Mouse (Mus musculus) CH12.LX (cell line): ENCODE results near the gene Diaph2. TPM values are rescaled to one million over a fixed set of nuclear protein-coding genes. Genes with fewer than 3 reads are reported as not detected.
"Not testable (repeated sequence)": the region's sequence is repeated elsewhere in the genome, so short reads cannot be mapped to it uniquely, and the experiment has no call there.

Experiments
- DNase-seq: peaks from one replicate; pipeline ENCODE4 v3.0.0-alpha.2; 2013; ENCODE audit errors: extremely low read depth
- H3K27ac ChIP-seq: 2 replicates; pipeline ENCODE4 v1.5.1; 2012; ENCODE audit warnings: low read depth, mild to moderate bottlenecking, control low read depth, moderate library complexity; ENCODE audit not compliant: insufficient read depth
- H3K27me3 ChIP-seq: replicated peaks from 2 replicates; pipeline ENCODE3; 2012; ENCODE audit warnings: inconsistent platforms
- H3K36me3 ChIP-seq, 2 experiments: replicated peaks in 1 of 2; 2 replicates each; pipeline versions ENCODE3 to v1.6.1; 2012; ENCODE audit warnings: inconsistent platforms in 1 of 2, low read length in 1 of 2, mild to moderate bottlenecking in 1 of 2, mixed read lengths in 1 of 2, moderate library complexity in 1 of 2; ENCODE audit not compliant: control insufficient read depth in 1 of 2, insufficient read depth in 1 of 2
- H3K4me1 ChIP-seq, 2 experiments: 2 replicates each; pipeline ENCODE4 v1.6.1; 2012; ENCODE audit warnings: inconsistent platforms in 1 of 2, moderate library complexity in 1 of 2; ENCODE audit not compliant: insufficient read depth in 2 of 2, control insufficient read depth in 1 of 2
- H3K4me2 ChIP-seq: 2 replicates; pipeline ENCODE4 v1.6.1; 2012; ENCODE audit warnings: low read depth, mild to moderate bottlenecking, control low read depth; ENCODE audit not compliant: poor library complexity, insufficient read depth, severe bottlenecking
- H3K4me3 ChIP-seq, 3 experiments: fragments of 150-350 bp in 1 of 3; sonication (generic) in 1 of 3; replicated peaks in 1 of 3; 2 replicates each; pipeline versions ENCODE3 to v1.5.1; 2011 to 2012; ENCODE audit warnings: low read depth in 2 of 3, low read length in 2 of 3, mild to moderate bottlenecking in 2 of 3, moderate library complexity in 2 of 3, control low read depth in 1 of 3, improper control_type of control experiment in 1 of 3, inconsistent platforms in 1 of 3, mixed read lengths in 1 of 3; ENCODE audit not compliant: poor library complexity in 1 of 3
- H3K79me2 ChIP-seq: replicated peaks from 2 replicates; pipeline ENCODE4 v1.6.1; 2012; ENCODE audit warnings: mild to moderate bottlenecking, moderate library complexity; ENCODE audit not compliant: control insufficient read depth, poor library complexity, insufficient read depth, severe bottlenecking; ENCODE audit errors: extremely low read depth
- H3K9ac ChIP-seq: 2 replicates; pipeline ENCODE4 v1.6.1; 2012; ENCODE audit warnings: low read depth, mild to moderate bottlenecking, control low read depth, moderate library complexity; ENCODE audit not compliant: insufficient read depth
- H3K9me3 ChIP-seq: replicated peaks from 2 replicates; pipeline ENCODE3; 2012; ENCODE audit warnings: low read length, inconsistent platforms, mixed read lengths
- BHLHE40 ChIP-seq: IDR thresholded peaks from 2 replicates; pipeline ENCODE4 v1.6.1; 2011; ENCODE audit warnings: mild to moderate bottlenecking, low read depth, low read length, improper control_type of control experiment
- CHD2 ChIP-seq: IDR thresholded peaks from 2 replicates; pipeline ENCODE4 v1.6.1; 2011; ENCODE audit warnings: low read length, improper control_type of control experiment
- ELF1 ChIP-seq: IDR thresholded peaks from 2 replicates; pipeline ENCODE4 v1.6.1; 2014; ENCODE audit warnings: low read depth, mild to moderate bottlenecking, inconsistent platforms, low read length, improper control_type of control experiment
- ETS1 ChIP-seq: conservative IDR thresholded peaks from 2 replicates; pipeline ENCODE4 v1.6.1; 2012; ENCODE audit warnings: low read depth, mild to moderate bottlenecking, inconsistent platforms, low read length, improper control_type of control experiment, moderate library complexity
- GABPA ChIP-seq: IDR thresholded peaks from 2 replicates; pipeline ENCODE4 v1.6.1; 2012; ENCODE audit warnings: low read depth, low read length, improper control_type of control experiment, inconsistent platforms; ENCODE audit not compliant: insufficient replicate concordance
- HCFC1 ChIP-seq: IDR thresholded peaks from 2 replicates; pipeline ENCODE4 v1.6.1; 2012; ENCODE audit warnings: low read depth, mild to moderate bottlenecking, inconsistent platforms, low read length, improper control_type of control experiment
- JUN ChIP-seq: IDR thresholded peaks from 2 replicates; pipeline ENCODE4 v1.6.1; 2011; ENCODE audit warnings: low read depth, mild to moderate bottlenecking, low read length, improper control_type of control experiment, moderate library complexity; ENCODE audit not compliant: insufficient read depth
- KAT2A ChIP-seq: IDR thresholded peaks from 2 replicates; pipeline ENCODE4 v1.6.1; 2012; ENCODE audit warnings: low read length, improper control_type of control experiment, inconsistent platforms; ENCODE audit not compliant: insufficient replicate concordance
- MAFK ChIP-seq: IDR thresholded peaks from 2 replicates; pipeline ENCODE4 v1.6.1; 2011; ENCODE audit warnings: low read length, improper control_type of control experiment; ENCODE audit not compliant: insufficient replicate concordance
- MEF2A ChIP-seq: IDR thresholded peaks from 2 replicates; pipeline ENCODE4 v1.6.1; 2014; ENCODE audit warnings: low read depth, mild to moderate bottlenecking, inconsistent platforms, low read length, improper control_type of control experiment, borderline replicate concordance
- MYC ChIP-seq: IDR thresholded peaks from 2 replicates; pipeline ENCODE4 v1.6.1; 2011; ENCODE audit warnings: low read depth, mild to moderate bottlenecking, improper control_type of control experiment, low read length
- NELFE ChIP-seq: IDR thresholded peaks from 2 replicates; pipeline ENCODE4 v1.6.1; 2011; ENCODE audit warnings: low read depth, low read length, improper control_type of control experiment
- NRF1 ChIP-seq: IDR thresholded peaks from 2 replicates; pipeline ENCODE4 v1.6.1; 2014; ENCODE audit warnings: low read depth, mild to moderate bottlenecking, inconsistent platforms, low read length, improper control_type of control experiment, moderate library complexity
- POLR2A ChIP-seq: IDR thresholded peaks from 2 replicates; pipeline ENCODE4 v1.6.1; 2011; ENCODE audit warnings: low read depth, mild to moderate bottlenecking, improper control_type of control experiment, low read length
- POLR2AphosphoS2 ChIP-seq: IDR thresholded peaks from 2 replicates; pipeline ENCODE4 v1.6.1; 2011; ENCODE audit warnings: low read depth, low read length, improper control_type of control experiment
- SMC3 ChIP-seq: IDR thresholded peaks from 2 replicates; pipeline ENCODE4 v1.6.1; 2011; ENCODE audit warnings: low read depth, low read length, improper control_type of control experiment
- TBP ChIP-seq: conservative IDR thresholded peaks from 2 replicates; pipeline ENCODE4 v1.6.1; 2011; ENCODE audit warnings: low read depth, low read length, improper control_type of control experiment
- TCF12 ChIP-seq: IDR thresholded peaks from 2 replicates; pipeline ENCODE4 v1.6.1; 2014; ENCODE audit warnings: low read depth, mild to moderate bottlenecking, inconsistent platforms, low read length, improper control_type of control experiment
- UBTF ChIP-seq: IDR thresholded peaks from 2 replicates; pipeline ENCODE4 v1.6.1; 2012; ENCODE audit warnings: low read depth, mild to moderate bottlenecking, inconsistent platforms, low read length, improper control_type of control experiment, moderate library complexity
- USF2 ChIP-seq: conservative IDR thresholded peaks from 2 replicates; pipeline ENCODE4 v1.6.1; 2011; ENCODE audit warnings: low read depth, low read length, improper control_type of control experiment
- ZC3H11A ChIP-seq: IDR thresholded peaks from 2 replicates; pipeline ENCODE4 v1.6.1; 2012; ENCODE audit warnings: low read depth, mild to moderate bottlenecking, inconsistent platforms, low read length, improper control_type of control experiment
- ZKSCAN1 ChIP-seq: IDR thresholded peaks from 2 replicates; pipeline ENCODE4 v1.6.1; 2012; ENCODE audit warnings: low read depth, inconsistent platforms, low read length, improper control_type of control experiment, borderline replicate concordance
- ZMIZ1 ChIP-seq: IDR thresholded peaks from 2 replicates; pipeline ENCODE4 v1.6.1; 2012; ENCODE audit warnings: low read depth, mild to moderate bottlenecking, inconsistent platforms, low read length, improper control_type of control experiment
- dilution Hi-C: fragments of 300-500 bp; cut with MboI; formaldehyde crosslinking; loops from 2 replicates; pipeline ENCODE4 v1.14.3; 2020; ENCODE audit warnings: low sequenced_read_pairs; ENCODE audit not compliant: extremely low pct_unique_long_range_greater_than_20kb, extremely low pct_ligation_motif_present
- in situ Hi-C: fragments of 300-500 bp; cut with MboI; formaldehyde crosslinking; loops from 3 replicates; pipeline ENCODE4 v1.14.3; 2019; ENCODE audit warnings: low sequenced_read_pairs, low pct_ligation_motif_present, low pct_unique_long_range_greater_than_20kb, mixed read lengths
- polyA plus RNA-seq: library from polyadenylated mRNA; unstranded; fragments of >175 nt; gene quantifications from 2 replicates; pipeline ENCODE4 v1.2.1, GENCODE M21; 2012; ENCODE audit warnings: low read depth; ENCODE audit not compliant: insufficient read length
- total RNA-seq, 2 experiments: library from RNA; depleted of rRNA; stranded (reverse); fragments of 300-350 nt in 1 of 2; fragments of >200 nt in 1 of 2; gene quantifications; 2 replicates each; pipeline ENCODE4 v1.2.3; 2012 to 2014

Diaph2 gene
- total and polyA plus RNA-seq, 3 experiments = not detected

DNA sequence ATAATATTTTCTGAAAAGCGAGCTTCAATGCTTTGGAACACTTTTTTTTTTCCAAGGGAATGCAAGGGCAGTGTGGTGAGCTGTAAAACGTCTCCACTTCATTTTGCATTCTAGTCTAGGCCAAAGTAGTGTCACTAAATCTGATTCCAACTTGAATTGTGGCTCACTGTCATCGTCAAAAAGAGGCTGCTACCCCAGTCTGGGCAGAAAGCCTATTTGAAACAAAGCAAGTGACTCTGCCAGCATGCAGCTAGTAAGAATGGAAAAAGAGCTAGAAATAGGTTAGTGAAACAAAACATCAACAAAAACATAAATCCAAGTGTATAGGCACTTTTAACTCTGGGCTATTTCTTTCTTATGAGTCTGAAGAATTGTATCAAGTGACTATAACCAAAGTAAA is 653.7 kb downstream of the Diaph2 start:
- dilution Hi-C loops = no loop called here
- no peaks in the 10 kb centered on the region for H3K79me2 ChIP-seq
- no peaks in the 10 kb centered on the region for H3K27me3 ChIP-seq
- H3K9me3 ChIP-seq = peaks cover 2% of the 10 kb centered on the region
- H3K36me3 ChIP-seq = no peaks in the 10 kb centered on the region
- H3K4me3 ChIP-seq = no peak overlapping the region
- TF ChIP-seq ELF1 (no peak), ETS1 (no peak), NRF1 (no peak), UBTF (no peak), USF2 (no peak)
- H3K9ac ChIP-seq = no peak overlapping the region
- H3K4me2 ChIP-seq = no peak overlapping the region
- no peak for DNase-seq
- H3K27ac ChIP-seq = no peak overlapping the region
- in situ Hi-C loops = no loop called here
- H3K4me1 ChIP-seq = no peaks in the 10 kb centered on the region

DNA sequence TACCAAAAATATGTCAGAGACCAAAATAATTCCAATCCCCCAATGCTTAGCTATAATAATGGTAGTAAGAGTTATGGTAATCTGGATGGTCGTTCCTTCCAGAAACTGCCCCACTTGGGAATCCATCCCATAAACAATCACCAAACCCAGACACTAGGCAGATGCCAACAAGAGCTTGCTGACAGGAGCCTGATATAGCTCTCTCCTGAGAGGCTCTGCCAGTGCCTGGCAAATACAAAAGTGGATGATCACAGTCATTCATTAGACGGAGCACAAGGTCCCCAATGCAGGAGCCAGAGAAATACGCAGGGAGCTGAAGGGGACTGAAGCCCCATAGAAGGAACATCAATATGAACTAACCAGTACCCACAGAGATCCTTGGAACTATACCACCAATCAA is 657.9 kb downstream of the Diaph2 start:
- in situ Hi-C loops, dilution Hi-C loops, H3K9ac ChIP-seq: not testable (repeated sequence)

DNA sequence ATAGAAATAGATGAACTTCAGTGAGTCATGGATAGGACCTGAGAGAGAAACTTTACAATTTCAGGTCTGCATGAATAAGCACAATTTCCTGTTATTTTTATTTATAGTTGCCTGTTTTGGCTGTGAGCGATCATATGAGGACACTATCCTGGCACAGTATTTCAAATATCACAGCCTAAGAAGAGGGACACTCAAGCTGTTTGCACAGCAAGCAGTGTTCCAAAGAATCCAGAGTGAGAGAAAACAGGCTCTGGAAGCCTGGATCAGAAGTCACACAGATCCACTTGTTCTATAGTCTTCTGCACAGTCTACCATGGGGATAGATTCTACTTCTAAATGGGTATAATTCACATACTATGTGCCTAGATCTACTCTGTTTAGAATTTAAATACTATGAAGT is 659.4 kb downstream of the Diaph2 start:
- dilution Hi-C loops = no loop called here

More for the DNA sequence above, 657.9 kb downstream of the Diaph2 start:
- not testable (repeated sequence) for H3K27me3 ChIP-seq, H3K79me2 ChIP-seq, H3K27ac ChIP-seq, DNase-seq, H3K36me3 ChIP-seq, H3K4me3 ChIP-seq, H3K9me3 ChIP-seq, H3K4me2 ChIP-seq, H3K4me1 ChIP-seq

More for the DNA sequence above, 659.4 kb downstream of the Diaph2 start:
- no peaks in the 10 kb centered on the region for H3K79me2 ChIP-seq
- TF ChIP-seq POLR2AphosphoS2 = no peak
- TF ChIP-seq KAT2A = no peak
- no peak for TF ChIP-seq UBTF
- TF ChIP-seq TCF12 = no peak
- no peak for TF ChIP-seq ZC3H11A
- TF ChIP-seq MYC = no peak
- no peak for TF ChIP-seq TBP
- TF ChIP-seq POLR2A = no peak
- no peak for TF ChIP-seq ZKSCAN1
- no peak for TF ChIP-seq MAFK
- no peak for TF ChIP-seq MEF2A
- no peak for TF ChIP-seq NELFE
- TF ChIP-seq GABPA = no peak
- no peak for TF ChIP-seq JUN
- no peak for TF ChIP-seq BHLHE40
- no peak for TF ChIP-seq HCFC1
- no peak for TF ChIP-seq SMC3
- no peak for TF ChIP-seq ZMIZ1
- TF ChIP-seq CHD2 = no peak
- TF ChIP-seq NRF1 = no peak
- H3K9me3 ChIP-seq = no peaks in the 10 kb centered on the region
- H3K4me2 ChIP-seq = no peak overlapping the region
- H3K4me1 ChIP-seq = no peaks in the 10 kb centered on the region
- H3K36me3 ChIP-seq = no peaks in the 10 kb centered on the region
- H3K9ac ChIP-seq = no peak overlapping the region
- no peak overlapping the region for H3K27ac ChIP-seq
- H3K27me3 ChIP-seq = no peaks in the 10 kb centered on the region
- in situ Hi-C loops = no loop called here
- no peak for DNase-seq
- no peak overlapping the region for H3K4me3 ChIP-seq
